Mouse (Mus musculus): ENCODE results near the gene Nat9.

Nat9 gene

GRCm38 (mm10) chr11:115150741-115151254 is 36.9 kb downstream of the Nat9 start:
- no peak for DNase-seq

DNA sequence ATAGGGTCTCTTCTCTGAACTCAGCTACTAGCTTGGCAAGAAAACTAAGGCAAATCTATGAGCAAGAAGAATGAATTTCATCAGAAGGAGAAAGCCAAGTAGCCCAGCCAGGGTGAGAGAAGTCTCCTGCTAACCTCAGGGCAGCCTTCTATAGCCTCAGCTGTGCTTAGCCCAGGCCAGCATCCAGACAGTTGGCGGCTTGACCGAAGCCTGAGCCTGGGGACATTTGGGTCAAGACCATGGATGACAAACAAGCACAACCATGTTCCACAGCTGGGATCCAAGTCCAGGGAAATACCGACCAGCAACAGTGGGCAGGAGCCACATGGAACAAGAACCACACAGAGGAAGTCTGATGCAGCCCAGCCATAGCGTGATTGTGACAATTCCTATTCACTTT is 39.8 kb downstream of the Nat9 start:
- no peak for DNase-seq

DNA sequence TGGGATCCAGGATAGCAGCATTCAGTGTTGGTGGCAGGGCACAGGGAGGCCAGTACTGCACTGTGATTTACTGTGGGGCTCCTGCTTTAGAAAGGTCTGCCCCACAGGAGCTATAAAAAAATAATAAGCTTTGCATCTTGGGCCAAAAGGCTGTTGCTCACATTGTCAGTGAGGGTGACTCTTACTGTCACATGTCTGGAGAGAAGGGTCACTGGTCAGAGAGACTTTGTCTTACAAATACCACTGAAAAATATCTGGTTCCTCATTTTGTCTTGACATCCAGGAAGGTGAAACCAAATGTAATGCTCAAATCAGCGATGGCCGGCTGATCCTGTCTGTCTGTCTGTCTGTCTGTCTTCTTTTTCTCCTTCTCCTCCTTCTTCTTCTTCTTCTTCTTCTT is 45.7 kb downstream of the Nat9 start:
- DNase-seq = no peak

DNA sequence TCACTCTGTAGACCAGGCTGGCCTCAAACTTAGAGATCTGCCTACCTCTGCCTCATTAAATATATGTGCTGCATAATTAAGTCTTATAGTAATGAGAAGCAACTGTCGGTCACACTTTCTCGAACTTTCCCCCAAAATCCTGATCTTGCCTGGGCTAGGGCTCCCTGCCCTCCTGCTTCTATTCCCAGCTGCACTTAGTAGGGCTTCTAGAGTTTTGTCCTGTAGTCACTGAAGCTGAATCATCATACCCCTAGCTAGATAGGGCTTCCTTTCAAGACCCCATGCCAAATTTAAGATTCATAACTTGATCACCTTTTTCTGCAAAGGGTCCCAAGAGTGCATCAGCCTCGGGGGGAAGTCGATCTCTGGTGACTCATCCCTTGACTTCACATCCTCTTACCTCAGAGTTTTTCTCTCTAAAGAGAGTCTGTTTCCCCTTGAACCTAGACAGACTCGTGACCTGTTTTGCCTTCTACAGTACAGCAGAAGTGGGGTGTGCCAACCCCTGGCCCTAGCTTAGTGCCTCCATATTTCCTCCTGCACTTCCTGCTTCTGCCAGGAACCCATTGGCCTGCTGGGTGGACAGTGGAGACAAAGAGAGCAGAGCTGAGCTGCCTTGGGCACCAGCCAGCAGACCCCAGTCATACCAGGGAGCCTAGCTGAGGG is 48.9 kb downstream of the Nat9 start:
- no peak for DNase-seq

GRCm38 (mm10) chr11:115133800-115134199 is 53.9 kb downstream of the Nat9 start, which contains the start of gene Cd300lf:
Cd300lf (minus strand) TSS chr11:115133992.
- no peak for DNase-seq

Measured in embryo, embryonic 11 days (tissue).